Mouse (Mus musculus) cerebellum, adult (tissue): ENCODE measurements around the gene Ttf2.

Experiments
- ATAC-seq: cut with Nextera tagmentation; 2 replicates; pipeline ENCODE4 v1.9.2; 2017; ENCODE audit warnings: mild to moderate bottlenecking, moderate library complexity, mixed read lengths; ENCODE audit not compliant: insufficient number of reproducible peaks, low FRiP score, low TSS enrichment

The Ttf2 gene

DNA sequence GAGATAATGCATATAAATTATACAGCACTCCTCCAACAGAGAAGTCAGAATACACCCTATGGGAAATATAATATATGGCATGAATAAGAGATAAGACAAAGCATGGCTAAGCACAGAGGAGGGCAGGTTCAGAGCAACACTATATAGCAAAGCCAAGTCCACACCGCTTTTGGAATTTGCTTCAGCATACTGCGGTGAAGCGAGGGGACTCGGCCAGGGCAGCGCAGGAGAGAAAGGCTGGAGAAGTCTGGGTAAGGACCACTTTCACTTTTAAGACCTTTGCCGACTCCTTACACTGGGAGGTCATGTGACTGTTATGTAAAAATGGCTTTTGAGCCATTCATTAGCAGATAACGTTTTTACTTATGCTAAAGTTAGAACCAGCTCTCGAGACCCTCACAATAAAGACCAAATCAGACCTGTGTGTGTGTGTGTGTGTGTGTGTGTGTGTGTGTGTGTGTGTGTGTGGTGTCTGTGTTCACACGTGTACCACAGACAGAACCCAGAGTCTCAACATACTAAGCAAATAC, 48.8 kb downstream of the Ttf2 start:
- no peak for ATAC-seq

DNA sequence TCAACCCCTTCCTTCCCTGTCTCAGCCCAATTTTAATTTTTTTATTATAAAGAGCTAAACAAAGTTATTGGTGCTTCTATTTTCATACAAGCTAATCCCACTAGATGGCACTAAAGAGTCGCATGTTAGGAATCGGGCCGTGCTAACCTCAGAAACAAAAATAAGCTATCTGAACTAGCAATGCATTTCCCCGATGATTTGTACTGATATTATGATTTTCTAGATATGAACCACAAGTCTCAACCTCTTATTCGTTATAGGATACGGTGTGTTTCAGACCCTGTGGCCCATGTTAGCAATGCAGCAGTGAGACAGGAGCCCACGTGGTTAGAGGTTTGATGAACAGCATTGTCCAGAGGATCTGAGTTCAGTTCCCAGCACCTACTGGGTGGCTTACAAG, 52.6 kb downstream of the Ttf2 start:
- no peak for ATAC-seq

DNA sequence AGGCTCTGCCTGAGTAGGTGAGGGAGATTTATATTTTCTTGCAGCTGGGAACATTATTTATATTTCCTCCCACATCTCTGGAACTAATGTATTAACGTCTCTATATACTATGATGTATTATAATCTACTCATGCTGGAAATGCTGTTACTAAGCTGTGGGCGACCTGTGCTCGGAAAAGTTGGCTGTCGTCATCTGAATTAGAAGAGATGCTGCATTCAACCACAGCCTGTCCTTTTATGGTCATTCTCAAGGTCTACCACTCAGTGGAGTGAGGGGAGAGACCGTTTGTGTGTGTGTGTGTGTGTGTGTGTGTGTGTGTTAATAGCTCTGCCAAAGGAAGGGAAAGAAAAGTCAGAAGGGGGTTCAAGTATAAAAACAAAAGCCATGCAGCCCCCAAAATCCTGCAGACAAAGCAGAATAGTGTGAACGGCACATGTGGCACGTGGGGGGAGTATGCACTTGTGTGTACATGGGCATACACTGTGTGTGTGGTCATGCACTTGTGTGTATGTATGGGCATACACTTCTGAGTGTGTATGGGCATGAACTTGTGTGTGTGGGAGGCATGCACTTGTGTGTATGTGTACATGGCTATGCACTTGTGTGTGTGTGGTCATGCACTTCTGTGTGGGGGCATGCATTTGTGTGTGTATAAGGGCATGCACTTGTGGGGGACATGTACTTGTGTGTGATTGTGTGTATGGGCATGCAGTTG, 57.8 kb downstream of the Ttf2 start:
- no peak for ATAC-seq

DNA sequence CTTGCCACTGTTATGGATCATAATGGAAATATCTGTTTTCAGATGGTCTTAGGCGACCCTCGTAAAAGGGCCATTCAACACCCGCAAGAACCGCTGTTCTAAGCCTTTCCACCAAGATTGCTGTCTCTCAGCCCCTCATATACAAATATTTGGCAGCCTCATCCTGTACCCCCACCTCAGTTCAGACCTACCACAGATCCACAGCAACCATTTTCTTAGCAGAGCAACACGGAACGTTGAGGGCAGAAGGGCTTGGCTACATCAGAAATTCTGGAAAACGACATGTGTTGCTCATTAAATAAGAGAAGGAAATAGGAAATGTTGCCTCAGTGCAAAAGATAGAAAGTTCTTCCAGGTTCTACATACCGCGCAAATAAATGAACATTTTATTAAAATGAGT, 58.4 kb downstream of the Ttf2 start:
- ATAC-seq, result no peak

DNA sequence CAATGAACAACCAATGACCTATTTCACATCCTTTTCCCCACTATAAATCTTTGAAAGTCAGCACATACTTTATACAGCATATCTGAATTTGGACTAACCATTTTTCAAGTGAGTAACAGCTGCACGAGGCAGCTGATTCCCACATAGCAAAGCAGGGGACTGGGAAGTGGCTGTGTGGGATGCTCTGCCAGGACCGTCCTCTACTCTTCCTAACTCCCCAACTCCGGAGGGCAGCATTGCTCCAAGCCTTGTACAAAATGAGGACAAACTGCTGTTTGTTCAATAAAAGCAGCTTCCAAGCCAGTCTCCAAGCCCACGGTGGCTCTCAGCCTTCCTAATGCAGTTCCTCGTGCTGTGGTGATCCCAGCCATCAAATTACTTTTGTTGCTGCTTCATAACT, 58.8 kb downstream of the Ttf2 start:
- ATAC-seq, result no peak

DNA sequence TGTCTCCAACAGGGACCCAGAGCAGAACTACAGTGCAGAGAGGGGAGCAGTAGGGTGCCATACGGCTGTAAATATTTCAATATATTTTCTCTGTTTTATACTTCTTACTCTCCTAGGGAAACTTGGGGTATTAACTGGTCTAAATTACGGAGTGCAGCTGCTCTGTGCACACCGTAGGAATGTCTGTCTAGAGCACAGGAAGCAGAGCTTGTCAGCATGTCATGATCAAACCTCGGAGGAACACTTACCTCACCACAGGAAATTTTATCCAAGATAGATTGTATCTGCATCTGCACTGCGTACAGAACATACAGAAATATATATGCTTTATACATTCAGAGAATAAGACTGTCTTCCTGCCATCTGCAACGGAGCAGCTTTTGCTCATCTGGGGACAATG, 60.9 kb downstream of the Ttf2 start:
- no peak for ATAC-seq

DNA sequence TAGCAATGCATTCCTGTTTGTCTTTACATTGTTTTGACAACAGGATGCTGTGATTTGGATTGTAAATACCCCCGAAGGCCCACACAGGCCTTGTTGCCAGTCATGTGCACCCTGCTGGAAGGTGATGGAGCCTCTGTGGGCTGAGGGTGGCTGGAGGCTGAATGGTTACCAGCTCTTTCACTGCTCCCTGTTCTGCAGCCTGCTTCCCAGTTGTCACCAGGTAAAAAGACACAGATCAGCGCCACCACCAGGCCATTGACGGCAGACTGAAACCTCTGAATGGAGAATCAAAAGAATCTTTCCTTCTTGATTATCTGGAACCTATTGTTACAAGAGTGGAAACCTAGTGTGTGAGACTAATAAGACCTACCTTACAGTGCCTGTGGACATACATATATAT, 62.5 kb downstream of the Ttf2 start:
- no peak for ATAC-seq

DNA sequence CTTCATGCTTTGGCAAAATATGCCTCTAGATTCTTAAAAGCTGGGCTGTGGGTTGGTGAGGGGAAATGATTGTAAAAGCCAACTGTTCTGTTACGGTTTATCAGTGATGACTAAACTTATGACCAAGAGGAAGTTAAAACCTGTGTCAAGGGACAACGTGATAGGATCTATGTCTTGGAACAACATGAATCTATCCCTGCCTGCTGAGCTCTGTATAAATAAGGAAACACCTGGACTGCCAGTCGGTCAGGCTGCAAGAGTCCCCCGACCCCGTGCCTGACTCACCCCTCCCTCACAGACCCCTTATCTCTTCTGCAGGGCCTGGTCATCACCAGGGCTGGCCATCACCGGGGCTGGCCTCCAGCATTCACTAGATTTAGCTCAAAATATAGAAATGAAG, 63.3 kb downstream of the Ttf2 start:
- no peak for ATAC-seq

DNA sequence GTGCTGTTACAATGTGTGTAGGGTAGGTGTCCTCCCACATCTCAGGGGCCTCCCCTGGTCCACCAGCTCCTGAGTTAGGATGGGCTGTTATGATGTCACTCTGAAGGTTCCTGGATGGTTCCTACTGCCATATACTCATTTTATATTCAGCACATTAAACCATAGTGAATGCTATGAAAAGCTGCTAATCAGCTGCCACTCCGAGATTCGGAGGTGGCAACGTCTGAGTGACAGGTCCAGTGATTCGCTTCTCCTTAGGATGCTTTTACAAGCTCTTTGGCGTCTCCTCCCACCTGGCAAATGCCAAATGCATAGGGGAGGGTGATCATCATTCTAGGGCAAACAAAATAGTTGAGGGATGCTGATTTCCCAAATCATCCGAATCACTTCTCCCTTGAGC, 74.0 kb downstream of the Ttf2 start:
- no peak for ATAC-seq

DNA sequence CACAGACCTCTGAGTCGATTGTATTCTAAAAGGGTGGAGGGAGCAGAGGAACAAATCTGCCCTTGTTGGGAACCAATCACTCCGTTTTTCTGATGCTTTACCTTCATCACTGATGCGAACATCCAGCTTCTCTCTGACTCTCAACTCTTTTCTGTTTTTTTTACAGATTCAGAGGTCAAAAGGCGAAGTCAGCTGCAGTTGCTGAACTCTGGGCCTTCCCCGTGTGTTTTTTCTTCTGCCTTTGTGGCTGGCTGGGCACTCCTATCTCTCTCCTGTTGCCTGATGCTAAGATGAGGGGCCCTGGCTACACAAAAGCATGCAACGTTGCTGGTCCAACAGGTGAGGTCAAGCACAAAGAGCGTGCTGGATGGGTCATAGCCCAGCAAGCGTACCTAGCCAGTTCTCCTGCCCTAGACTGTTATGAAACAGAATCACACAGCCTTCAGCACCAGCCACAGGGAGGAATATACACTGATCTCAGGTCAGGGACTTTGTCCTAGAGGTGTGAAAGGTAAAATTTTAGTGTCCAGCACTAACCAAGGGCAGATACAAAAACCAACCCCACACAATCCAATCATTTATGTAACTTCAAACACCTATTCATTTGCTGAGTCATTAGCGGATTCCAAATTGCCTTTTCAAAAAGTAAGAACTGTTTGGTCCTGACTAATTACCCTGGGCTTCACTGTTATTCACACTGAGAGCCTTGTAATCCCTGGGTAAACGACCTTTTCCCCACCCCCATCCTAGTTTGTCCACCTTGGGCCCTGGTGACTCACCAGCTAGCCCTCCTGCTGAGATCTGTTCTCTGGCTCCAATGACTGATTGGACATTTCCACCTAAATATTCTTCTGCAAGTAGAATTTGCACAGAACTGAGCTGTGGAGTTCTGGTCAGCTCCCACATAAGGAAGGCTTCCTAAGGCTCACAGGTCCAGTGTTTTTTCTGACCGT, 76.8 kb downstream of the Ttf2 start:
- no peak; the same call in 1 of the 2 replicates for ATAC-seq

DNA sequence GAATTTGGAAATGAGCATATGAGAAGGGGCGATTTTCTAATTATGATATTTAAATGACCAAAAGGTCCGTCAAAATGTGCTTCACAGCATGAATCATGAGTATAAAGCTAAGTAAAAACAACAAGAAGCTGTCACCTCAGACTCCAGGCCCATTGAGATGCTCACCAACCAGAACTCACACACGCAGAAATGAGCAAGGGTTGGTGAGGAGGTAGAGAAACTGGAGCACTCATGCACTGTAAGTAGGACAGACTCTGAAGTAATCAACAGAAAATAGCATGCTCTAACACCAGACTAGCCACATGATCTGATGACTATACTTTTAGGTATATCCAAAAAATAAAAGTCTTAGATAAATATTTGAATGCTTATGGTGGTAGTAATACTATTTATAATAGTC, 79.1 kb downstream of the Ttf2 start:
- no peak for ATAC-seq

DNA sequence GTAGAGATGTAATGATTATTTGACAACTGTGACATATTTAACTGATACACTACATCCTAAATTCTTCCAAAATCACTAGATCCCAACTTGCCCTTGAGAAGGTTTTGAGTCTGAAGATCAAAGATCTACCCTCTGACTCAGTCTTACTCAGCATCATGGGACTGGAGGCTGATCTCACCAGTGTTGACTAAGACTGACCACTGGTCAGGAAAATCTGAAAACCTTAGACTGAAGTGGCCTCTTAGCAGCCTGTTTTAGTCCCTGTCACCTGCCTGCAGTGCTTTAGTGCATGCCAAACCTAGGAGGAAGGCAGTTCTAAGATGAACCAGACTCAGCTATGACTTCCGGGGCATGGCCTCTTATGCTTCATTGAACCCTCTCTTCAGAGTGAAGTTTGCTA, 80.2 kb downstream of the Ttf2 start:
- ATAC-seq, result no peak
